Mouse (Mus musculus) T-helper 2 cell (primary cell): ENCODE data around the gene Tmem63c.

Experiments used
- in situ Hi-C: fragments of 300-600 bp; cut with MboI, MseI; formaldehyde crosslinking; loops from one replicate; pipeline ENCODE4 v1.15.1; 2025; ENCODE audit warnings: high pct_unique_total_duplicates

Tmem63c gene

GRCm38 (mm10) chr12:87131181-87131580 lies 110.0 kb downstream of the Tmem63c start:
- in situ Hi-C loops: no loop called here

- in situ Hi-C loops: no loop called here
Measured at GRCm38 (mm10) chr12:87131619-87132018, 110.5 kb downstream of the Tmem63c start.

- in situ Hi-C loops: no loop called here
Measured at GRCm38 (mm10) chr12:87132210-87132609, 111.1 kb downstream of the Tmem63c start.

- in situ Hi-C loops: no loop called here
Measured at GRCm38 (mm10) chr12:87132784-87133183, 111.6 kb downstream of the Tmem63c start.

GRCm38 (mm10) chr12:87137439-87138341 lies 116.5 kb downstream of the Tmem63c start:
- in situ Hi-C loops: no loop called here

GRCm38 (mm10) chr12:87138342-87138701 lies 117.2 kb downstream of the Tmem63c start:
- in situ Hi-C loops: no loop called here

GRCm38 (mm10) chr12:87138768-87139167 lies 117.6 kb downstream of the Tmem63c start:
- in situ Hi-C loops: no loop called here
